Mouse (Mus musculus) intestine, postnatal 0 days (tissue): ENCODE results near the gene Gna15. TPM values are rescaled to one million over a fixed set of nuclear protein-coding genes. Genes with fewer than 3 reads are reported as not detected.

Experiments used
- ATAC-seq: fragments of 200-750 bp; cut with Nextera tagmentation; 2 replicates; pipeline ENCODE4 v1.8.0; 2017; ENCODE audit warnings: mild to moderate bottlenecking, moderate TSS enrichment, moderate library complexity
- H3K27ac ChIP-seq: fragments of 300-500 bp; sonication (generic); 2 replicates; pipeline ENCODE4 v1.5.1; 2014; ENCODE audit warnings: mild to moderate bottlenecking, low read depth, low read length, moderate library complexity
- H3K27me3 ChIP-seq: fragments of 300-500 bp; sonication (generic); replicated peaks from 2 replicates; pipeline ENCODE4 v1.6.1; 2014; ENCODE audit warnings: low read length, mixed read lengths; ENCODE audit not compliant: control insufficient read depth, insufficient read depth
- H3K36me3 ChIP-seq: fragments of 300-500 bp; sonication (generic); 2 replicates; pipeline ENCODE4 v1.6.1; 2014; ENCODE audit warnings: mild to moderate bottlenecking, moderate library complexity; ENCODE audit not compliant: control insufficient read depth, insufficient read depth
- H3K4me1 ChIP-seq: fragments of 300-500 bp; sonication (generic); replicated peaks from 2 replicates; pipeline ENCODE4 v1.6.1; 2014; ENCODE audit warnings: antibody characterized with exemption, low read length, mixed read lengths; ENCODE audit not compliant: control insufficient read depth, insufficient read depth
- H3K4me2 ChIP-seq: fragments of 300-500 bp; sonication (generic); replicated peaks from 2 replicates; pipeline ENCODE4 v1.6.1; 2014; ENCODE audit warnings: low read depth, mild to moderate bottlenecking, moderate library complexity
- H3K4me3 ChIP-seq: fragments of 300-500 bp; sonication (generic); 2 replicates; pipeline ENCODE4 v1.5.1; 2014; ENCODE audit warnings: low read depth, low read length
- H3K9ac ChIP-seq: fragments of 300-500 bp; sonication (generic); 2 replicates; pipeline ENCODE4 v1.6.1; 2014; ENCODE audit warnings: mild to moderate bottlenecking, low read depth, low read length
- H3K9me3 ChIP-seq: fragments of 300-500 bp; sonication (generic); 2 replicates; pipeline ENCODE4 v1.6.1; 2016; ENCODE audit warnings: mixed run types; ENCODE audit not compliant: control insufficient read depth
- CTCF ChIP-seq: sonication (generic); IDR thresholded peaks from 2 replicates; pipeline ENCODE4 v1.5.1; 2016; ENCODE audit warnings: low read depth, mild to moderate bottlenecking, control low read depth, antibody characterized with exemption, moderate library complexity
- WGBS: fragments of 180-500 bp; shearing (Covaris S2); extraction: QIAGEN DNeasy Blood & Tissue Kit; methylation state at CpG from one replicate; pipeline ENCODE4 v1.1.7; 2014; 5-methylcytosine and 5-hydroxymethylcytosine counted together
- polyA plus RNA-seq: library from polyadenylated mRNA; unstranded; fragments of >200 nt; fragmentation: Nextera tagmentation; extraction: Ambion mirVana; gene quantifications from 2 replicates; pipeline ENCODE4 v1.2.1, GENCODE M21; 2015

Gene Gna15
- polyA plus RNA-seq, 1 experiment from 2014 or later: 0.64 TPM

DNA sequence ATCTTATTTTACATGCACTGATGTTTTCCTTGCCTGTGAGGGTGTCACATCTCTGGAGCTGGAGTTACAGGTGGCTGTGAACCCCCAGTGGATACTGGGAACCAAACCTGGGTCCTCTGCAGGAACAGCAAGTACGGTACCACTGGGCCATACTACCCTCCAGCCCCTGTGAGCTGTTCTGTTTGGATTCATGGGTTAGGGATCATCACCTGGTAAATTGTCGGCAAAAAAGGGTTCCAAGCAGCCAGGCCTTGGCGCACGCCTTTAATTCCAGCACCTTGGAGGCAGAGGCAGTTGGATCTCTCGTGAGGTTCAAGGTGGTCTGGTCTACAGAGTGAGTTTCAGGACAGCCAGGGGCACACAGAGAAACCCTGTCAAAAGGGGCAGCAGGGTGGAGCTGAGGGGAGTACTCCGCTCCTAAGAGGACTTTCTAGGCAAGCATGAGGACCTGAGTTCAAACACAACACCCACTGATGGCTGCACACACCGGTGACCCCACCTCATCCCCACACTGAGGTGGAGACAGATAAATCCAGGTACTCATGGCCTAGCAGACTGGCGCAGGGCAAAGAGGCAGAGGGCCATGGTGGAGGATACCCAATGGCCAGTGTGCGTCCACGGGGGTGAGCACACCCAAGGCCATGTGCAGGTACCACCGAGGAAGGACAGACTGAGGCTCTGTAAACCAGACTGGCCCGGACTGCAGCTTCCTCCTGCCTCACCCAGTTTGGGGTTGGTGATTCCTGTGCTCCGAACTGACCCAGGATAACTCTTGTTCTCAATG is 23.0 kb upstream of the Gna15 start:
- 61% methylated on average over 13 of the region's 13 CpGs for WGBS
- no peaks in the 10 kb centered on the region for H3K9me3 ChIP-seq
- H3K27me3 ChIP-seq: no peaks in the 10 kb centered on the region
- peak overlapping the region; percentile 91 for H3K27ac ChIP-seq
- no peaks in the 10 kb centered on the region for H3K36me3 ChIP-seq
- H3K4me1 ChIP-seq: peaks cover 5% of the 10 kb centered on the region; the same call in 1 of the 2 replicates
- TF ChIP-seq CTCF: no peak
- 0 out of 2 replicates have a peak overlapping the region, but pooled peaks have one; percentile 31 for H3K9ac ChIP-seq
- no peak overlapping the region for H3K4me3 ChIP-seq
- no peak for ATAC-seq
- 0 out of 2 replicates have a peak overlapping the region, but pooled peaks have one; percentile 13 for H3K4me2 ChIP-seq

DNA sequence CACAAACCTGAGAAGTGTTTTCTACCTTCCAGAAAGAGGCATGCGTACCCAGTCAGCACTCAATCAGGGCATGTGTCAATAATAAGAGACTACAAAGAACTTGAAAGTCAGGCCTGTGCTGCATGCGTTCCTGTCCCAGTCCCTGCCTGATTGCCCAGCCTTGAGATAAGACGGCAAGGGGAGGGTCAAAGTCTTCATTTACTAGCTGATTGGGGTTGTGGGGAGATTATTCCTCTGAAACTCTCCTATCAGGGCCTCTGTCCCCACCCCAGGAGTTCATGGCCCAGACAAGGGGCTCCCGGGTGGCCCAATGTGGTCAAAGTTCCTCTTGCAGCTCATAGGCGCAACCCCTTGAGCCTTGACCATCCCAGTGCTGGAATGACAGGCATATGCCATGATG is 22.3 kb upstream of the Gna15 start:
- peak overlapping the region; percentile 91 for H3K27ac ChIP-seq
- 31% methylated on average over 5 of the region's 5 CpGs for WGBS

DNA sequence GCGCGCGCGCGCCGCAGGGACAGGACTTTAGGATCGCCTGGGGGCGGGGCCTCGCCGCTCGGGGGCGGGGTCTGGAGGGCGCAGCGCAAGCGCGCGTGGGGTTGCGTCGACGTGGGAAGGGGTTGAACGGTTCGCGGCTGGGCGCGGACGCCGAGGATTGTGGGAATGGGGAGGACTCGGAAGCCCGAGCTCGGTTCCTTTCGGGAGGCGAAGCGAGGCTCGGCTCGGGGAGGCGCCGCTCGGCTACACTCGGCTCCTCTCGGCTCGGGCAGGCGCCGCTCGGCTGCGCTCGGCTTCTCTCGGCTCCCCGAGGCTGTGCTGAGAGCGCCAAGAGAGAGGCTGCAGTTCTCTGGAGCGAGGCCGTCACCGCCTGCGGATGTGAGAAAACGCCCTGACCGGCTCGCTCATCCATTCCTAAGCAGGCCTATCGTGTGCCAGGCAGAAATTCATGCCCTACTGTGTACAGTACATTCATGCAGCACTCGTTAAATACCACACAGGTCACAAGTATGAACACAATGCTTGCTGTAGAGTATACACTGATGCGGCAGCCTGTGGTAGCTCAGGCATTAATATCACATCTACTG is 21.2 kb upstream of the Gna15 start, which contains the start of gene Gna11:
Gene Gna11, minus strand, starts transcription at position 30 of the 587 bp plus-strand sequence.
- WGBS: under 1% methylated on average over 42 of the region's 59 CpGs

More for the DNA sequence above, 22.3 kb upstream of the Gna15 start:
- H3K9me3 ChIP-seq: no peaks in the 10 kb centered on the region
- H3K27me3 ChIP-seq: no peaks in the 10 kb centered on the region
- TF ChIP-seq CTCF: no peak
- H3K4me1 ChIP-seq: peaks cover 4% of the 10 kb centered on the region; the same call in 1 of the 2 replicates
- peak overlapping the region; percentile 75 for H3K4me2 ChIP-seq
- no peaks in the 10 kb centered on the region for H3K36me3 ChIP-seq
- no peak overlapping the region for H3K9ac ChIP-seq
- ATAC-seq: peak; percentile 71
- H3K4me3 ChIP-seq: no peak overlapping the region

DNA sequence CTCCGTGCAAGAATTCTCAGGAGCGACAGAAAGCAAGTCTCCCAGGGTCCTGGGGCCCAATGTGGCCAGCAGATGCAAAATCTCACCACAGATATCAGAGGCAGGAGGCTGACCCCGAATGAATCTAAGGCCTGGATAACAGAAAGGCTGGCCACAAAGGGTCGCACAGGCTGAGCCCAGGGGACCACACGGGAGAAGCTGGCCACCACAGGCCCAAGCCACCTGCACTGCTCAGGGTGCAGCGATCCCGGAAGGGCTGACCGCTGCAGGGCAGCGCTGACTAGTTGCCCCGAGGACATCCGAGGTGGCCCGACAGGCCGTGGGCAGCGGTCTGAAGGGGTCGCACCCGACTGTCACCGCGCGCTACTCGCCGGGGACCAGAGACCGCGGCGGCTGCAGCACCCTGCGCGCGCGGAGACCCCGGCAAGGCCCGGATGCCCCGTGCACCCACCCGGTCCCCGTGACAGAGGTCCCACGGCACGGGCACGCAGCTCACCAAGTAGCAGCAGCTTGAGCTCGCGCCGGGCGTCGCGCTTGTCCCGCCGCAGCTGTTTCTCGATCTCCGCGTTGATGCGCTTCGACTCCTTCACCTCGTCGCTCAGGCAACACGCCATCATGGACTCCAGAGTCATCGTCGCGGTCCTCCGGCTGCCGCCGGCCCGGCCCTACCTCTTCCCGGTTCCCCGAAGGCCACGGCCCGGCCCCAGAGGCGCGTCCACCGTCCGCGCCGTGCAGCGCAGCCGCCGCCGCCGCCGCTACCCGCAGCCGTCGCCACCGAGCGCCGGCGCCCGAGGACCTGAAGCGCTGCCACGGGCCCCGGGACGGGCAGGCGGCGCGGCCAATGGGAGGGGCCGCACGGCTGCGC is 20.5 kb upstream of the Gna15 start:
- no peak for ATAC-seq
- TF ChIP-seq CTCF: no peak; the same call in 1 of the 2 replicates

More for the DNA sequence above, 21.2 kb upstream of the Gna15 start, which contains the start of gene Gna11:
- peak within 1 kb of the TSS; percentile 86 for H3K9ac ChIP-seq
- no peaks in the 10 kb centered on the region for H3K9me3 ChIP-seq
- peaks cover 3% of the 10 kb centered on the region for H3K4me1 ChIP-seq
- ATAC-seq: peak; percentile 84
- H3K36me3 ChIP-seq: no peaks in the 10 kb centered on the region
- no peaks in the 10 kb centered on the region for H3K27me3 ChIP-seq
- peak within 1 kb of the TSS; percentile 75 for H3K4me2 ChIP-seq
- peak within 1 kb of the TSS; percentile 91 for H3K27ac ChIP-seq
- no peak for TF ChIP-seq CTCF
- peak within 1 kb of the TSS; percentile 80 for H3K4me3 ChIP-seq

DNA sequence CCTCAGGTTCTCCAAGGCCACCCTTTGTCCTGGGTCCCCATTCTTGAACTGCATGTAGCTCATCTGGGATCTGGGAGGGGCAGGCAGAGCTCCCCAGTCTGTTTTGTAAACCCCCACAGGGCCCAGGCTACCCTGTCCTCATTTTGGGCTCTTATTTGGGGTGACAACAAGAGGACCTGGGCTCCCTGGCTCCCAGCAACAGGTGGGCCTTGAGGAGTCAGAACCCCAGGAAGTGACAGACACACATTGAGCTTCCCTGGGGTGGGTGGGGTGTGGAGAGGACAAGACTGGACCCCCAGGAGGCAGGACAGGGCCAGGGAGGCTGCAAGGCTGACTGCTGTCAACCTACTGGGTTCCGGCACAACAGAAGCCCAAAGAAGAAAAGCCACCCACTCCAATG is 19.6 kb upstream of the Gna15 start:
- Histone ChIP-seq H3K27me3 (no peaks in the 10 kb centered on the region), H3K9me3 (no peaks in the 10 kb centered on the region), H3K4me1 (peaks cover 4% of the 10 kb centered on the region), H3K4me3 (peak overlapping the region; percentile 80), H3K4me2 (peak overlapping the region; percentile 75), H3K27ac (peak overlapping the region; percentile 55), H3K9ac (peak overlapping the region; percentile 86), H3K36me3 (0 out of 2 replicates have a peak, but pooled peaks cover 3% of the 10 kb centered on the region)
- WGBS: 43% methylated on average over 1 of the region's 1 CpGs
- ATAC-seq: no peak
- TF ChIP-seq CTCF: no peak

More for the DNA sequence above, 20.5 kb upstream of the Gna15 start:
- Histone ChIP-seq H3K4me1 (peaks cover 3% of the 10 kb centered on the region), H3K27ac (peak overlapping the region; percentile 55), H3K27me3 (no peaks in the 10 kb centered on the region), H3K9ac (peak overlapping the region; percentile 86), H3K4me3 (peak overlapping the region; percentile 80), H3K9me3 (no peaks in the 10 kb centered on the region), H3K4me2 (peak overlapping the region; percentile 75), H3K36me3 (0 out of 2 replicates have a peak, but pooled peaks cover 3% of the 10 kb centered on the region)
- WGBS: under 1% methylated on average over 93 of the region's 93 CpGs
